Mouse (Mus musculus) c-Kit-positive CD71-negative TER-119-negative erythroid progenitor cells, embryonic 14.5 days (primary cell): ENCODE measurements around the gene Mrpl37.
"Not testable (repeated sequence)": the region's sequence is repeated elsewhere in the genome, so short reads cannot be mapped to it uniquely, and the experiment has no call there.

Experiments used
- DNase-seq: peaks from one replicate; pipeline ENCODE4 v3.0.0-alpha.2; 2013; ENCODE audit warnings: low read depth

Gene Mrpl37

DNA sequence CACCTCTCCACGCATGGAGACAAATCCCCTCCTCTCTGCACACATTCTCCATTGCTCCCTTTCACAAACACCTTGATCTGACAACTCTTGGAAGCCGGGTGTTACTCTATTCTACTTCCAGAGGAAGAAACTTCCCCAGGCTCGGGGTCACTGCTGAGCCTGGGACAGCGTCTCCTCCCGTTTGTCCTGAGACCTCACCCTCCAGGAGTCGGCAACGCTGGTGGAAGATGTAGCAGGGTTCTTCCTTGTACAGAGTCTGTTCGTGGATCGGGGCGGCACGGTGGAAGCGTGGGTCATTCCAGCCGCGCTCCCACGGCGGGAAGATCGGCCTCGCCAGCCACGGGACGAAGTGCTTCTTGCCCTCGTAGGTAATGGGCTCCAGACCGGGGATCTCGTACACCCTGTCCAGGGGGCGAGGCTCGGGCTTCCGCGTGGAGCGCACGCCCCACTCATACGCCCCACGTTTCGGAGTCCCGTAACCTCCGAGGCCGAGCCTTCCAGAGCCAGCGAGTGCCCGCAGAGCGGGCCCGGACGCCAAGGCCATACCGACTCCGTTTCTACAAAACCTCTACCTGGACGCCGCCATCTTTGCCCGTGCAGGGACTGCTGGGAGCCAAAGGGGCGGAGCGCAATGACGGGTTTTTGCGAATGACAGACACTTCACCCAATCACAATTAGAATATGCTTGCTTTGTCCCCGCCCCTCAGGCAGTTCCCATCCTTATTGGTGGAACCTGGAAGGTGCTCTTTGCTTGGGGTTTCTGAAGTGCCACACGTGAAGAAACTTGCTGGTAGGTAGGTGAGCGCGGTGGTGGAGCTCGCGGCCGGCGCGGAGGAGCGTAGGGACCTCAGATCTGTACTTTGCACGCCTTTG, at the start of gene Mrpl37, which contains the start of gene Cyb5rl:
Gene Mrpl37 (minus strand): TSS at position 617 of the 873 bp plus-strand sequence.
Gene Cyb5rl (plus strand): TSS at position 737 of the 873 bp plus-strand sequence.
- DNase-seq: peak; percentile 95

GRCm38 (mm10) chr4:107114278-107114677, 47.6 kb upstream of the Mrpl37 start:
- no peak for DNase-seq

DNA sequence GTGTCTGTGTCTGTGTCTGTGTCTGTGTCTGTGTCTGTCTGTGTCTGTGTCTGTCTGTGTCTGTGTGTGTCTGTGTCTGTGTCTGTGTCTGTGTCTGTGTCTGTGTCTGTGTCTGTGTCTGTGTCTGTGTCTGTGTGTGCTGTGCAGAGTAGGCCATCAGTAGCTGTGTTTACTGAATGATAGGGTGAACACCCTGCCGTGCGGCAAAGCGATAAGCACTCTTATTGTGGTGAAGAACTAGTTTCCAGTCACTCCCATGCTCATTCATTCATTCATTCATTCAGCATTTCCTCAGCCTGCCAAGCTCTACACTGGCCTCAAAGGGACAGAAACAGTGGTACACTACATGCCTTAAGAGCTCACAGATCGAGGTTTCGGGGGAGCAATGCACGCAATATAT, 42.5 kb upstream of the Mrpl37 start:
- not testable (repeated sequence) for DNase-seq

DNA sequence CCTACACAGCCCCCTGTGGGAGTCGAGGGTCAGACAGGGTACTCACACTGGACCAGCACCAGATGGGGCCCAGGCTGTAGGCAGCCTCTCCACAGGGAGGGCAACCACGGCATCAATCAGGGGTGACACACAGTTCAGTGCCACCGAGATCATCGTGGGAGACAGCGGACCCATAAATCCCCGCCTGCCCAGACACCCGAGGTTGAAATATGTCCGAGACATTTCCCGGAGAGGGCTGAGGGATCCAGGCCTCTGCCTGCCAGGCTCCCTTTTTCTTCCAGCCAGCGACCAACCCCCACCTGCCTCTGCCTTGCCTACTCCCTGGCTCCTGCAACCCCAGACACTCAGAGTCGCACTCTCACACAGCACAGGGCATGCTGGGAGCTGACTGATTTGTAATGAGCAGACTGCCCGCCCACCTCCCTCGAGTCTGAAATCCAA, 41.6 kb upstream of the Mrpl37 start:
- DNase-seq: no peak

- DNase-seq: no peak
These were observed 40.1 kb upstream of the Mrpl37 start for GRCm38 (mm10) chr4:107106777-107107176.

DNA sequence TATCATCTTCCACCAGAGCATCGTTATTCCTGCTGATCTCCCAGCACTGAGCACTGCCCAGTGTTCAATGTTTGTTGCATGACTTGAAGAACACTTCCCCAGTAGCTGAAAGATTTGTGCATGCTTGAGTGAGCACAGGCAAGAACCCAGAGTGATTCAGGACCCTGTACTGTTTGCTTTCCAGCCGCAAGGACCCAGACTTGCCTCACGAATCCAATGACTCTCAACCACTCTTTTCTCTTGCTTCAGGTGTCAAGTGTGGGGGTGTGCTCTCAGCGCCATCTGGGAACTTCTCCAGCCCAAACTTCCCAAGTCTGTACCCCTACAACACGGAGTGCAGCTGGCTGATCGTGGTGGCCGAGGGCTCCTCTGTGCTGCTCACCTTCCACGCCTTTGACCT, 35.6 kb upstream of the Mrpl37 start:
- no peak for DNase-seq

DNA sequence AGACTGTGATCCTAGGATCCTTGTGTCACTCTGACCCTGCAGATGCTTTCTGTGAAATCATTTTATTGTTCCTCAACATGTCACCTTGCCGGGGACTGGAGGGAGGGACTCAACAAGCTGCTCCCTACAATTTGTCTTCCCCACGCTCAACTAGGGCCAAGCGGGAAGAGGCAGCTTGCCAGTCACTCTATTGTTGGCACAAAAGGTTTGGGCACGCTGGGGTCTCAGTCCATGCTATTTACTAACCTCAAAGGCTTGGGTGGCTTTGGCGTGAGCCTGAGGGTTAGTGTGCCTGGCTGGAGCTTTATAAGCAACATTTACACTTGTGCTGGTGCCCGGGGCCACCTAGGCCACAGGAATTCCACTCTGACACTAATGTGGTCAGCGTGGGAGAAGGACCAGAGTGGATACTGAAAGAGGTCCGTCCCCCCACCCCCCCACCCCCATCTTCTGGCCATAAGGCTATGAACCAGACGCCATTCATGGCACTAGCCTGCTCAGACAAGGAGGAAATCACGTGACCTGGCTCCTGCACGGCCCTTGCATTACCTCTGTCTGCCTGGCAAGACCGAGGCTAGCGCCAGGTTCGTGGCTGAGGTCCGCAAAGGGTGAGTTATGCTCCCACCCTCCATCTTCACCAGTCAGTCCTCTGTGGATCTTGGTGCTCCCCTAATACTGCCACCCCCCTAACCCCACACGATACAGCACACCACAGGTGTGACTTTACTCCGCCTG, 32.3 kb upstream of the Mrpl37 start:
- DNase-seq: no peak

DNA sequence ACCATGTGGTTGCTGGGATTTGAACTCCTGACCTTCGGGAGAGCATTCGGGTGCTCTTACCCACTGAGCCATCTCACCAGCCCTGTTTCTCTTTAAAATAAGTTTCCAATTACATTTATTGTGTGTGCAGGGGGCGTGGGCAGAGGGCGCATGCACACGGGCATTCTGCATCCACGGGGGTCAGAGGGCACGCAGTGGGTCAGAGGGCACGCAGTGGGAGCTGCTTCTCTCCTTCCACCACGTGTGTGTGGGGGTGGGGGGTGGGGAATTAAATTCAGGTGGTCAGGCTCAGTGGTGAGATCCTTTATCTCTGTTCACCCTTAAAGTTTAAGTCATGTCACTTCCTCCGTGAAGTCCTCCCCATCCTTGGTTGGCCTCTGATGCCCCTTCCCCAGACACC, 31.7 kb upstream of the Mrpl37 start:
- DNase-seq: no peak

- DNase-seq: no peak
These were observed 31.2 kb upstream of the Mrpl37 start for GRCm38 (mm10) chr4:107097871-107098270.

GRCm38 (mm10) chr4:107096841-107097373, 30.2 kb upstream of the Mrpl37 start, which contains the start of gene Cdcp2:
Gene Cdcp2 (plus strand): TSS chr4:107096891.
- DNase-seq: no peak

DNA sequence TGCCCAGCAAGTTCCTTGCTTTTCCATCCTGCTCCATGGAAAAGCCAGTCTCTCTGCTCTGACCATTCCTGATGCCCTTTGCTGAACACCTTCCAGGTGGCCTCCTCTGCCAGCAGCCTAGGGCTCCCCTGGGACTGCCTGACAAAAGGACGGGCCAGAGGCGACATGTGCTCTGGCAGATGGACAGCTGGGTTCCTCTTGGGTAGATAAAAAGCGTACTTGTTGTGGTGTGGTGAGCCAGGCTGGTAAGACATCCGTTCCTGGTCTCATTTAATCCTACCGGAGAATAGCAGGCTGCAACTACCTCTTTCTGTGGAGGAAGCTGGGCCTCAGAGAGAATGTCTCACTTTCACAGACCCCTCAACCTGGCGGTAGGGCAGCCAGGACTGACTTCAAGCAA, 29.4 kb upstream of the Mrpl37 start:
- peak; percentile 31 for DNase-seq

DNA sequence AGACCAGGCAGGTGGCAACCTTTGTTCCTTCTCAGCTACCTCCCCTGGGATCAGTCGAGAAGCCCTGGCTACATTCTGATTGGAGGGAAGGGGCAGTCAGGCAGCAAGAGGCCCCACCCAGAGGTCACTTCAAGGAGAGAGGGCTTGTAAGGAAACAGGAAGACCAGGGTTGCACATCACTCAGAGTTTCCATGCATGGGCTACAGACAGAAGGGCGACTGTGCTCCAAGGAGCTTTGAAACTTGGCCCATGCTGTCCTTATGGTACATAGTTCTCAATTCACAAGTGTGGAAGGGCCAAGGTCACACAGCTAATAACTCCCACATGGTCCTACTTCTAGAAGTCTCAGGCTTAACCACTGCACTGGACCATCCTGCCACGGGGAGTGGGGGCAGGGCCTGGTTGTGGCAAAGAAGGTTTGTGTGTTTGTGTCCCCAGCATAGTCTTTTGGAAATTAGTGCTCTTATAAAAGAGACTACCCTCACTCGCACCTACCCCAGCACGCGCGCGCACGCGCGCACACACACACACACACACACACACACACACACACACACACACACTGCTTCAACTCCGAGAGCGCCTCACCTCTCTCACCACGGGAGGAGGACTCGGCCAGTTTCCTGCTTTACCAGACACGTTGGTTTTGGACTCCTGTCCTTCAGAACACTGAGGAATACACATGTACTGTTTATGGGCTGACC, 28.0 kb upstream of the Mrpl37 start:
- DNase-seq: no peak

- no peak for DNase-seq
These were observed 25.0 kb upstream of the Mrpl37 start for GRCm38 (mm10) chr4:107091696-107092095.

DNA sequence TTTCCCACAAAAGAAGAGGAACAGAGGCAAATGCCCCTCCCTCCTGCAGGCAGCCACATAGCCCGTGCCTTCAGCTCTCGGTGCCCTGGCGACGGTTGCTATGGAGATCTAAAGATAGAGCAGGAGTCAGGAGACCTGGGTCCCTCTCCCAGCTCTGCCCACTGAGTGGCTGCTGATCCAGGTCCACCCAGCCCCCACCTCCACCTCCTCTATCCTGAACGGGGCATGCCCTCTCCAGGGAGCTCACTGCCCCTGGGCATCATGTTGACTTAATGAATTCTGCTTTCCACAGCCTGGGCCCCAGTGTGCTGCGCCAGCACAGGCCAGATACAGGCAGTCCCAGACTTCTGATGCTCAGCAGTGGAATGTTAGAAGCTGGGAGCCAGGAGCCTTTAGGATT, 18.2 kb upstream of the Mrpl37 start:
- no peak for DNase-seq

GRCm38 (mm10) chr4:107084343-107084742, 17.7 kb upstream of the Mrpl37 start:
- no peak for DNase-seq

DNA sequence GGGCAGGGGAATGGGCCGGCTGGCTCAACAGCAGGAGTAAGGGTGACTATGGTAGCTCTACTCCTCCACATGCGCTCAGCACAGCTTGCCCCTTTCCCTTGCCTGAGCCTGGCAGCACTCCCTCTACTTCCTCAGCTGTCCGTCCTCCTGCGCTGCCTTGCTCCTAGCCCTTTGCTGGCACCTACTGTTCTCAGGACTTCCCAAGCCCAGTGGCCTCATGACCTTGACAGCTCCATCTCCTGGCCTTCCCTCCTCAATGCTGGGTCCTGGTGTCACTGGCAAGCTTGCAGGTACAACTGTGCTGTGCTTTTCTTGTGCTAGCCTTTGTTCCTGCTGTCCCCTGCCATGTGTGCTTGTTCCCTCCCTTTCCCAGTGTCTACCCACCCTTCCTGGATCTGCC, 16.5 kb upstream of the Mrpl37 start:
- no peak for DNase-seq

DNA sequence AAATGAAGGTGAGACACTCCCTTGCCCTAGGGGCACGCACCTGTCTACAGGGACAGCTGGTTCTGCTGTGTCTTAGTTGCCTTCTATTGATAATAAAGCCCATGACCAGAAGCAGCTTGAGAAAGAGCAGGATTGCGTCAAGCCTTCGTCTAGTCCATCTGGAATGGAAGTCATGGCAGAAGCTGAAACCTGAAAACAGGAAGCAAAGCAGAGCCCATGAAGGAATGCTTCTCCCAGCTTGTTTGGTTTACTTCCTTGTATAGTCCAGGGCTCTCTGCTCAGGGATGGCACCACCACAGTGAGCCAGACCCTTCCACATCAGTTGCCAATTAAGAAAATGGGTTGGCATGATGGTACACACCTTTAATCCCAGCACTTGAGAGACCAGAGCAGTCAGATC, 15.5 kb upstream of the Mrpl37 start:
- DNase-seq: no peak

DNA sequence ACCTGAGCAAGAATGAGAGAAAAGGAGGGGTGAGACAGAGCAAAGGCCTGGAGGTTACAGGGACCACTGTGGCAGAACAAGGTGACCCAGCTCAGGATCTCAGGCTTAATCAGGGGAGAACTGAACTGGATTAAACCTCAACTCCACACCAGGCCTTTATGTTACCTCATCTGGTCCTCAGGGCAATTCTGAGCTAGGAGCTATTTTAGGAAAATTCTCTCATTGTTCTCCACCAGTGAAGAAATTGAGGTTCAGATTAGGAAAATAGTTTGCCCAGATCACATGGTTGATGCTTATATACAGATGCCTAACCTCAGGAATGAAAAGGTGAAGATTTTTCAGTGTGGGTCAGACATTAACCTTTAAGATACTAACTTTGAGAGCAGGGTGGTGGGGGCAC, 13.0 kb upstream of the Mrpl37 start:
- no peak for DNase-seq

DNA sequence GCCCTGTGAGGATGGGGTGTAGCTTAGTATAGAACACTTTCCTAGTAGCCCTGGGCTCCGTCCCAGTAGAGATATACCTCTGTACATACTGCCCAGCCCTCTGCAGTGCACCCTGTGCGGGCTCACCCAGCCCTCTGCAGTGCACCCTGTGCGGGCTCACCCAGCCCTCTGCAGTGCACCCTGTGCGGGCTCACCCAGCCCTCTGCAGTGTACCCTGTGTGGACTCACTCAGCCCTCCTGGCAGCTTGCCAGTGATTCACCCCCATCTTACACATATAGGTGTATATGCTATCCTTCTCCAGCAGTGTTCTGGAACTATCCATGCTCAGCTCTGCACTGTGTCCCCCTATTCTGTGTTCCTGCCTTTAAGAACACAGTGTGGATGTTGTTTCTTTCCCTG, 12.2 kb upstream of the Mrpl37 start:
- no peak for DNase-seq

- no peak for DNase-seq
These were observed 8.8 kb upstream of the Mrpl37 start for GRCm38 (mm10) chr4:107075456-107075855.

- DNase-seq: no peak
These were observed 5.7 kb upstream of the Mrpl37 start for GRCm38 (mm10) chr4:107072343-107072742.

DNA sequence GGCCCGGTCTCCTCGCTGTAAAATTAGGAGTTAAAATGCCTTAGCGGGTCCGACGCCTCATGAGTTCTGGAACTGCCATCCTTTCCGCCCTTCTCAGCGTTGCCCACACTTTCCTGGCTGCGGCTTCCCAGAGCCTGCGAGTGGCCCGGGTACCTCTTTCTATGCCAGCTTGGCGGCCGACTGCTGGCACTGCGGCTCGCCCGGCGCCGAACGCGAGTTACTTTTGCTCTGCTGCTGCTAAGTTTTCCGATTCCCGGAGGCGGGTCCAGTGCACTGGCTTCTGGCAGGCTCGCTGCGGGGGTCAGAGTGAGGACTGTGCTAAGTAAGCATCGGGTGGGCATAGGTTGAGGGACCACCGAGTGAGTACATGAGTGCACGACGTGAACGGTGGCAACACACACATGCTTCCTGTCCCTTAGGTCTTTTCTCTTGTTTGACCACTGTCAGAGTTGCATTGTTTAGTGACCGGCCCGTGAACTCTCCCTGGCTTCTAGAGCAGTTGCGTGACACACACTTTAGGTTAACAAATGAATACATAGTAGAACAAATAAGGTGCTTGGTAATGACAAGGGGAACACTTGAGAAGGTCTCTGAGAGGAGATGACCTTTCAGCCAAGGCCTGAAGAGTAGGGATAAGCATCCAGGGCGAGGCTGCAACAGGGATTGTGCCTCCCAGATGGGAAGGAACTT, 628 bp upstream of the Mrpl37 start:
- no peak for DNase-seq
